Mouse (Mus musculus) left cerebral cortex, postnatal 36 days (tissue): ENCODE results near the gene Ptgir. TPM values are rescaled to one million over a fixed set of nuclear protein-coding genes. Genes with fewer than 3 reads are reported as not detected.
"Not testable (repeated sequence)": the region's sequence is repeated elsewhere in the genome, so short reads cannot be mapped to it uniquely, and the experiment has no call there.

Experiments
- DNase-seq, 2 experiments: peaks; one replicate each; pipeline ENCODE4 v3.0.0; 2021 to 2022; ENCODE audit warnings: low spot score in 2 of 2, mixed read lengths in 1 of 2
- intact Hi-C: fragments of 180-260 bp; cut with DNase I; formaldehyde crosslinking; loops from one replicate; pipeline ENCODE4 v1.15.1; 2025
- total RNA-seq, 2 experiments: library from RNA; stranded (reverse); gene quantifications; 2 replicates each; pipeline ENCODE4 v1.2.3; 2021

Ptgir gene
- total RNA-seq, 2 experiments from 2014 or later: 0.10 TPM; not detected in 1

- intact Hi-C loops: loop anchor here (5.0 kb wide), 1 partner anchor 114 kb away; no protein-coding TSS in a partner anchor
- DNase-seq: not testable (repeated sequence)
Observed at GRCm38 (mm10) chr7:16953776-16954175, 47.5 kb downstream of the Ptgir start.

GRCm38 (mm10) chr7:16955712-16956111 is 49.4 kb downstream of the Ptgir start:
- intact Hi-C loops: no loop called here
- DNase-seq: no peak

- DNase-seq: peak; percentile 56 to 68
- intact Hi-C loops: no loop called here
Observed at GRCm38 (mm10) chr7:16956410-16957265, 50.3 kb downstream of the Ptgir start.

GRCm38 (mm10) chr7:16959539-16960187 is 53.4 kb downstream of the Ptgir start, which contains the start of gene Pnmal1:
Pnmal1 (plus strand) TSS chr7:16959679.
- intact Hi-C loops: no loop called here
- peak; percentile 92 for DNase-seq

Other genes starting within 250 kb of the Ptgir start
- gene Ceacam15, start 230.8 kb upstream of the Ptgir start, total RNA-seq: not detected
- gene Ceacam9, start 184.6 kb upstream of the Ptgir start, total RNA-seq: under 1 TPM in 1 of 2 experiments, not detected in 1; 0.22 TPM
- gene Ap2s1, start 168.1 kb upstream of the Ptgir start, total RNA-seq: 100 to 1,000 TPM; 264 to 316 TPM
- gene Slc1a5, start 125.2 kb upstream of the Ptgir start, total RNA-seq: 1 to 10 TPM; 3.7 to 7.6 TPM
- gene Strn4, start 90.6 kb upstream of the Ptgir start, total RNA-seq: 100 to 1,000 TPM; 310 to 320 TPM
- gene Fkrp, start 89.8 kb upstream of the Ptgir start, total RNA-seq: 10 to 100 TPM; 50.4 to 62.8 TPM
- gene Prkd2, start 63.6 kb upstream of the Ptgir start, total RNA-seq: 1 to 10 TPM; 3.1 to 7.1 TPM
- gene Dact3, start 31.2 kb upstream of the Ptgir start, total RNA-seq: 100 to 1,000 TPM; 179 to 210 TPM
- 1 to 10 TPM; 2.8 to 4.0 TPM for gene Gng8, start 14.7 kb upstream of the Ptgir start, total RNA-seq
- 1,000 to 10,000 TPM; 1,705 to 2,029 TPM for gene Calm3, start 17.6 kb downstream of the Ptgir start, total RNA-seq
- gene Pnmal2, start 38.2 kb downstream of the Ptgir start, total RNA-seq: 100 to 1,000 TPM; 249 to 288 TPM
- 100 to 1,000 TPM; 109 to 111 TPM for gene Pnmal1, start 53.2 kb downstream of the Ptgir start, total RNA-seq
- 10 to 100 TPM; 59.7 to 61.7 TPM for gene Gm42372, start 76.6 kb downstream of the Ptgir start, total RNA-seq
- 1 to 10 TPM; 2.1 to 2.3 TPM for gene Ccdc8, start 86.2 kb downstream of the Ptgir start, total RNA-seq
- 100 to 1,000 TPM; 159 to 168 TPM for gene Ppp5c, start 121.4 kb downstream of the Ptgir start, total RNA-seq
- 10 to 100 TPM in 1 of 2 experiments, 1 to 10 TPM in 1; 6.8 to 16.0 TPM for gene Hif3a, start 155.9 kb downstream of the Ptgir start, total RNA-seq
- 1 to 10 TPM; 4.1 to 6.3 TPM for gene Psg16, start 167.6 kb downstream of the Ptgir start, total RNA-seq
- not detected for gene Ceacam3, start 243.8 kb downstream of the Ptgir start, total RNA-seq